Mouse (Mus musculus) neural tube, embryonic 10.5 days (tissue): ENCODE measurements around the gene Ptgr2.
"Not testable (repeated sequence)": the region's sequence is repeated elsewhere in the genome, so short reads cannot be mapped to it uniquely, and the experiment has no call there.

Source experiments
- DNase-seq: peaks from one replicate; pipeline ENCODE4 v3.0.0-alpha.2; 2017; ENCODE audit warnings: low spot score; ENCODE audit errors: extremely low spot score

Ptgr2 gene

GRCm38 (mm10) chr12:84284885-84285592, at the start of gene Ptgr2:
Gene Ptgr2, plus strand, starts transcription at chr12:84285232.
- DNase-seq, result peak; percentile 93

GRCm38 (mm10) chr12:84235577-84235976, 49.5 kb upstream of the Ptgr2 start:
- no peak for DNase-seq

- no peak for DNase-seq
These were observed 48.9 kb upstream of the Ptgr2 start for GRCm38 (mm10) chr12:84235981-84236752.

- not testable (repeated sequence) for DNase-seq
These were observed 48.0 kb upstream of the Ptgr2 start for GRCm38 (mm10) chr12:84237036-84237435.

GRCm38 (mm10) chr12:84243076-84243770, 41.8 kb upstream of the Ptgr2 start:
- no peak for DNase-seq

GRCm38 (mm10) chr12:84245683-84246082, 39.3 kb upstream of the Ptgr2 start:
- no peak for DNase-seq

- peak; percentile 62 for DNase-seq
These were observed 35.8 kb upstream of the Ptgr2 start for GRCm38 (mm10) chr12:84249217-84249616.

- DNase-seq, result no peak
These were observed 32.2 kb upstream of the Ptgr2 start for GRCm38 (mm10) chr12:84252811-84253210.

- DNase-seq, result no peak
These were observed 30.1 kb upstream of the Ptgr2 start for GRCm38 (mm10) chr12:84254886-84255285.

- DNase-seq, result peak; percentile 25
These were observed 24.7 kb upstream of the Ptgr2 start for GRCm38 (mm10) chr12:84260363-84260762.

- no peak for DNase-seq
These were observed 17.8 kb upstream of the Ptgr2 start for GRCm38 (mm10) chr12:84267264-84267663.

- no peak for DNase-seq
These were observed 11.7 kb upstream of the Ptgr2 start for GRCm38 (mm10) chr12:84273366-84273765.

- no peak for DNase-seq
These were observed 9.7 kb upstream of the Ptgr2 start for GRCm38 (mm10) chr12:84275288-84275687.

- DNase-seq, result no peak
These were observed 8.7 kb upstream of the Ptgr2 start for GRCm38 (mm10) chr12:84276288-84276687.

- DNase-seq, result no peak
These were observed 8.2 kb upstream of the Ptgr2 start for GRCm38 (mm10) chr12:84276799-84277198.

GRCm38 (mm10) chr12:84277832-84278231, 7.2 kb upstream of the Ptgr2 start:
- no peak for DNase-seq

- DNase-seq, result no peak
These were observed 6.1 kb upstream of the Ptgr2 start for GRCm38 (mm10) chr12:84278901-84279300.

- DNase-seq, result no peak
These were observed 641 bp upstream of the Ptgr2 start for GRCm38 (mm10) chr12:84284391-84284790.

- no peak for DNase-seq
These were observed 549 bp downstream of the Ptgr2 start for GRCm38 (mm10) chr12:84285593-84285968.

GRCm38 (mm10) chr12:84288461-84288860, 3.4 kb downstream of the Ptgr2 start:
- peak; percentile 46 for DNase-seq

GRCm38 (mm10) chr12:84297851-84298250, 12.8 kb downstream of the Ptgr2 start:
- DNase-seq, result no peak

GRCm38 (mm10) chr12:84299265-84299664, 14.2 kb downstream of the Ptgr2 start:
- no peak for DNase-seq
